Comparison of ENCODE assay signal across 20 mouse cellular contexts in the genomic region with DNA sequence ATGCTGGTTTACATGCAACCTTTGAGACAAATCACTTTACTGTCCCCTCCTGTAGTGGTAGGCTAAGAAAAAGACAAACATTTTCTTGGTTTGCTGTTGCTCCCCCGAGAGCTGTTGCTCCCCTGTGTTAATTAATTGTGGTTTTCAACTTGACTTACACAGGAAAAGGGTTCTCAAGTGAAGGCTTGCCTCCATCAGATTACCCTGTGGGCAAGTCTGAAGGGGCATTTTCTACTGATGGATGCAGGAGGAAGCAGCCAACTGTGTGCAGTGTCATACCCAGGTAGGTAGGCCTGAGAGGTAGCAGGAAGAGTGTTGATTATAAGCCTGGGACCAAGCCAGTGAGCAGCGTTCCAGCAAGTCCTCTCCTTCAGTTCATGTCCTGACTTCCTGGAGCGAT.
A peak's percentile ranks its signal among the peaks of the same experiment; 100 is the strongest.
DNase-seq lines count a peak whose midpoint lies in the region; ATAC-seq lines count a peak whose summit lies in the region.
"Had no signal": no experiment of that assay in that cellular context is flagged by ENCODE, and none has a peak within 500 bp of the region (broad histone marks: within the 10 kb centered on the region; RNA-seq: fewer than 3 reads in every experiment).

No protein-coding gene starts in this region.

- H3K9me3 ChIP-seq in megakaryocyte, embryonic 14.5 days: no peaks in the 10 kb centered on the region
- H3K9me3 ChIP-seq: embryonic facial prominence, embryonic 10.5 days; embryonic facial prominence, embryonic 12.5 days; forebrain, embryonic 13.5 days; forebrain, embryonic 15.5 days had no signal

- H3K27me3 ChIP-seq in megakaryocyte, embryonic 14.5 days (replicated peaks): peaks cover 1% of the 10 kb centered on the region
- H3K27me3 ChIP-seq: embryonic facial prominence, embryonic 12.5 days; forebrain, embryonic 13.5 days; forebrain, embryonic 15.5 days had no signal

- H3K4me1 ChIP-seq in megakaryocyte, embryonic 14.5 days: peaks cover 58% of the 10 kb centered on the region
- H3K4me1 ChIP-seq: embryonic facial prominence, embryonic 10.5 days; embryonic facial prominence, embryonic 12.5 days; forebrain, embryonic 13.5 days; forebrain, embryonic 15.5 days had no signal

- H3K36me3 ChIP-seq in megakaryocyte, embryonic 14.5 days (replicated peaks; ENCODE audit: low read length): no peaks in the 10 kb centered on the region
- H3K36me3 ChIP-seq: embryonic facial prominence, embryonic 10.5 days; embryonic facial prominence, embryonic 12.5 days; forebrain, embryonic 15.5 days had no signal

- H3K4me3 ChIP-seq in megakaryocyte, embryonic 14.5 days (replicated peaks): peak overlapping the region; percentile 57
- H3K4me3 ChIP-seq: embryonic facial prominence, embryonic 10.5 days; embryonic facial prominence, embryonic 12.5 days; forebrain, embryonic 13.5 days; forebrain, embryonic 15.5 days had no signal

- intact Hi-C loops in left cerebral cortex, postnatal 10 days (cut with DNase I): no loop called here

- DNase-seq in 416B (ENCODE audit: low read depth): peak; percentile 70
- no peak for DNase-seq in layer of hippocampus, postnatal 14 days (ENCODE audit: low spot score in 2 of 2)
- DNase-seq in left cerebral cortex, postnatal 10 days (ENCODE audit: extremely low spot score in 1 of 2, low spot score in 2 of 2): no peak
- DNase-seq: adrenal gland, adult 2 months; adrenal gland, postnatal 10 days; adrenal gland, postnatal 25 days; cerebellum, adult 11 months; cerebellum, adult 18-20 months; cerebellum, adult 8-10 months; cerebellum, adult 9-11 months; cerebellum, postnatal 14 days; cerebellum, postnatal 36 days; forebrain, postnatal 0 days had no signal

- ATAC-seq in megakaryocyte, adult 5-6 weeks (ENCODE audit: poor library complexity, severe bottlenecking): no peak
- ATAC-seq in common myeloid progenitor, adult 5-6 weeks (replicated peaks; ENCODE audit: low read depth, poor library complexity, severe bottlenecking): peak; percentile 80
- ATAC-seq: forebrain, embryonic 13.5 days; forebrain, embryonic 15.5 days; forebrain, postnatal 0 days had no signal
